Mouse (Mus musculus) R1 (cell line): Measurements from ENCODE around the gene Tmed1.
"Not testable (repeated sequence)": the region's sequence is repeated elsewhere in the genome, so short reads cannot be mapped to it uniquely, and the experiment has no call there.

Experiments used
- DNase-seq: peaks from one replicate; pipeline ENCODE4 v3.0.0-alpha.2; 2018; ENCODE audit warnings: low read depth, low spot score

The Tmed1 gene

GRCm38 (mm10) chr9:21509772-21510688 lies at the start of gene Tmed1:
Gene Tmed1, minus strand, starts transcription at chr9:21510252.
- peak; percentile 99 for DNase-seq

GRCm38 (mm10) chr9:21559151-21559550 lies 49.1 kb upstream of the Tmed1 start:
- DNase-seq, result no peak

GRCm38 (mm10) chr9:21558366-21558765 lies 48.3 kb upstream of the Tmed1 start:
- DNase-seq, result peak; percentile 52

GRCm38 (mm10) chr9:21557556-21557955 lies 47.5 kb upstream of the Tmed1 start:
- DNase-seq, result peak; percentile 84

GRCm38 (mm10) chr9:21556996-21557395 lies 46.9 kb upstream of the Tmed1 start:
- DNase-seq, result no peak

- peak; percentile 41 for DNase-seq
Measured at GRCm38 (mm10) chr9:21555198-21555742, 45.2 kb upstream of the Tmed1 start.

- DNase-seq, result no peak
Measured at GRCm38 (mm10) chr9:21553607-21554273, 43.7 kb upstream of the Tmed1 start.

- DNase-seq, result no peak
Measured at GRCm38 (mm10) chr9:21551049-21551448, 41.0 kb upstream of the Tmed1 start.

GRCm38 (mm10) chr9:21547075-21547941 lies 37.3 kb upstream of the Tmed1 start:
- DNase-seq, result peak; percentile 78

- DNase-seq, result no peak
Measured at GRCm38 (mm10) chr9:21546789-21547074, 36.7 kb upstream of the Tmed1 start, which contains the start of gene Carm1. Gene Carm1, plus strand, starts transcription at chr9:21546894.

GRCm38 (mm10) chr9:21545916-21546788 lies 36.1 kb upstream of the Tmed1 start:
- DNase-seq, result peak; percentile 99

- DNase-seq, result peak; percentile 98
Measured at GRCm38 (mm10) chr9:21545351-21545915, 35.4 kb upstream of the Tmed1 start.

- DNase-seq, result not testable (repeated sequence)
Measured at GRCm38 (mm10) chr9:21542001-21542400, 31.9 kb upstream of the Tmed1 start.

GRCm38 (mm10) chr9:21539981-21540753 lies 30.1 kb upstream of the Tmed1 start:
- DNase-seq, result no peak

GRCm38 (mm10) chr9:21537009-21537408 lies 27.0 kb upstream of the Tmed1 start:
- DNase-seq, result no peak

GRCm38 (mm10) chr9:21536501-21536900 lies 26.4 kb upstream of the Tmed1 start:
- no peak for DNase-seq

- DNase-seq, result no peak
Measured at GRCm38 (mm10) chr9:21527917-21528324, 17.9 kb upstream of the Tmed1 start.

- DNase-seq, result no peak
Measured at GRCm38 (mm10) chr9:21527100-21527801, 17.2 kb upstream of the Tmed1 start.

GRCm38 (mm10) chr9:21526634-21526944 lies 16.5 kb upstream of the Tmed1 start:
- DNase-seq, result no peak
